Mouse (Mus musculus) B cell, adult 67 days (primary cell): ENCODE measurements around the gene Nmt2. TPM values are rescaled to one million over a fixed set of nuclear protein-coding genes. Genes with fewer than 3 reads are reported as not detected.

Experiments
- total RNA-seq, 2 experiments: library from RNA; stranded (reverse); gene quantifications; 4 replicates each; pipeline ENCODE4 v1.2.4; 2023

Nmt2 gene
- 10 to 100 TPM; 28.4 to 33.9 TPM for total RNA-seq

DNA sequence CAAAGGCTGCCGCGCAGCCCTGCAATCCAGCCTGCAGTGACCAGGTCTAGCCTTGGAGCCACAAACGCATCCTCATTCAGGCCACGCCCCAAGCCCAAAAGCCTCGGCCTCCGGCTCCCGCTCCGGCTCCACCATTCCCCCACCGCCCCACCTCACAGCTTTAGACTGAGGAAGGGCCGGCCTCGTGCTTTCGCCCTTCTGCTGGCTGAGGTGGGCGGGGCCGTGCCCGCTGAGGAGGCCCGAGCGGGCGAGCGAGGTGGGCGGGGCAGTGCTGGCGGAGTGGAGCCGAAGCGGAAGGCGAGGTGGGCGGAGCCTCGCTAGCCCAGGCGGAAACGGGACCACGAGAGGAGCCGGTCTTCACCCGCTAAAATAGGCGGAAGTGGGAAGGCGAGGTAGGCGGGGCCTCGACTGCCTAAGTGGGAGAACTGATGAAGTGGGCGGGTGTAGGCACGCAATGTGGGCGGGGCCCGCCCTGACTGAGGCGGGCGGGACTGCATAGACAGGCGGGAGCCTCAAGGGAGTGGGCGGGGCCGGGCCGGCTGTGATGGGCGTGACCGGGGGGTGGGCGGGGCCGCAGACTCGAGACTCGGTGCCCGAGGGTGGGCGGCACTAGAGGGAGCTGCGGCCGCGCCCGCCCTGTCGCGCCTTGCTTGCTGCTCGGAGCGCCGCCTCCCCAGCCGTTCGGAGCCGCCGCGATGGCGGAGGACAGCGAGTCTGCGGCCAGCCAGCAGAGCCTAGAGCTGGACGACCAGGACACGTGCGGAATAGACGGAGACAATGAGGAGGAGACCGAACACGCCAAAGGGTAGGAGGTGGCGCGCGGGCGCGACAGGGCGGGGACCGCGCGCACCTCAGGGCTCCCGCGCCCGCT lies at the start of gene Nmt2:
Gene Nmt2, plus strand, starts transcription at position 611 of the 871 bp plus-strand sequence.

DNA sequence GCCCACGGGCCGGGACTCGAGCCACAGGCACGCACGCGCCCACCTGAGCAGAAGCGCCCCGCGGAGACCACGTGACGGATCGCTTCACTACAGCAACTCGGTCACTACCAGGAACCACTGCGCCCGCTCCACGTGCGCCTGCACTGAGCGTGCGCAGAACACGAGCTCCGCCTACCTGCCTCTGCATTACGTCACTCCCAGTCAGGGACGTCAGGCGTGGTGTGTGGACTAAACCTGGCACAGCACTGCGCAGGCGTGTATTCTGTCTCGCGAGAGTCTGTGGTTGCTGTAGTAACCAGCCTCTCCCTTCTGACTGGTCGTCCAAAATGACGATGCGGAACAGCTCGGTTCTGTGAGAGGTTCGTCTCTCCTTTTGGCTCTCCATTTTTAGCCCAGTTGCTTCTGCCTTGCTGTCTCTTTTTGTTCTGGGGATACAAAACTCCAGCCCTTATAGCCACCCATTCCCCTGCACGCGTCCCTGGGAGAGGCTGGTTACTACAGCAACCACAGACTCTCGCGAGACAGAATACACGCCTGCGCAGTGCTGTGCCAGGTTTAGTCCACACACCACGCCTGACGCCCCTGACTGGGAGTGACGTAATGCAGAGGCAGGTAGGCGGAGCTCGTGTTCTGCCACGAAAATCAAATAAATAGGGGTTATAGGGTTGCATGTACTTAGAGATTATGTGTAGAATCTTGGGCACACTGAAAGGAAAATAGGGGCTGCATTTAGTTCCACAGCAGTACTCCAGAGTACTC lies 48.7 kb downstream of the Nmt2 start, which contains the start of gene Rpp38:
Gene Rpp38, minus strand, starts transcription at position 160 of the 759 bp plus-strand sequence.

DNA sequence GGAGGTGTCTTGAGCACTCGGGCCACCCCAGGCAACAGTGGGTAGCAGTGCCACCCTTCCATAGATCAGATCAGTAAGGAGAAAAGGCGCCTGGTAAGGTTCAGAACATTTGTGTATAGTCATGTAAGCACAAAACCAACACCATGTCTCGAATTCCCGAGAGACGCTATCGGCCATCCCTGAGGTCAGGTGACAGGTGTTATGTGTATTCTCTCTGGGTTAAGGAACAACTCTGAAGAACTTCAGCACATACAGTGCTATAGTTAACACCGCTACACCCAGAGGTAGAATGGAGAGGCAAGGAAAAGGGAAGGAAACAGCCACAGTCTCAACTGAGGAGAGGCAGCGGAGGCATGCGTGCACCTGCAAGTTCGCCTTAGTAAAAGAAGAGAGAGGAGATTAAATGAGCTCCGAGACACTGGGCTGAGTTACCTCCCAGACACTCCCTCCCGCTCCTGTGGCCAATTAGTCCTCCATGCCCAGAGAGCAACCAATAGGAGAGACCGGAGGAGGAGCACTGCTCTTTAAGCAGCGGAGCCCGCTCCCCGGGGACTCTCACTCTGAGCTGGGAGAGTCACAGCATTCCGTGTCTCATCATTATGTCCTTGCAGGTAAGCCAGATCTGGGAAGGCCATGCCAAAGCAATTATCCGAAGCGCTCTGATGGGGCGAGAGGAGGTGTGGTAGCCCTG lies 51.7 kb downstream of the Nmt2 start, which contains the start of gene Acbd7:
Gene Acbd7, plus strand, starts transcription at position 558 of the 691 bp plus-strand sequence.

Other genes with a start within 250 kb of the Nmt2 start
- not detected for gene Fam171a1, start 170.0 kb upstream of the Nmt2 start, total RNA-seq
- 1 to 10 TPM; 3.3 to 4.8 TPM for gene Rpp38, start 48.4 kb downstream of the Nmt2 start, total RNA-seq
- gene Acbd7, start 52.0 kb downstream of the Nmt2 start, total RNA-seq: not detected
- gene Olah, start 113.0 kb downstream of the Nmt2 start, total RNA-seq: not detected
- gene Meig1, start 138.4 kb downstream of the Nmt2 start, total RNA-seq: 1 to 10 TPM; 1.4 to 2.8 TPM
- gene Dclre1c, start 139.9 kb downstream of the Nmt2 start, total RNA-seq: 10 to 100 TPM; 54.9 to 58.9 TPM
- gene Suv39h2, start 190.8 kb downstream of the Nmt2 start, total RNA-seq: 1 to 10 TPM; 1.6 to 2.1 TPM
- 10 to 100 TPM; 31.9 to 32.1 TPM for gene Gm45902, start 228.6 kb downstream of the Nmt2 start, total RNA-seq
- gene Hspa14, start 228.6 kb downstream of the Nmt2 start, total RNA-seq: 100 to 1,000 TPM; 144 to 146 TPM
- 1 to 10 TPM in 1 of 2 experiments, under 1 TPM in 1; 0.17 to 1.4 TPM for gene Cdnf, start 228.8 kb downstream of the Nmt2 start, total RNA-seq